Mouse (Mus musculus) thymus, adult 2 months (tissue): ENCODE data around the gene Olfr119.

ENCODE experiments used
- CTCF ChIP-seq: fragments of 200-500 bp; IDR thresholded peaks from 2 replicates; pipeline ENCODE4 v1.5.1; 2012; ENCODE audit warnings: mild to moderate bottlenecking, control low read depth, low read length, moderate library complexity, borderline replicate concordance; ENCODE audit not compliant: control insufficient read depth, poor library complexity, insufficient read depth; ENCODE audit errors: extremely low read depth
- POLR2A ChIP-seq: fragments of 200-500 bp; IDR thresholded peaks from 2 replicates; pipeline ENCODE4 v1.6.1; 2012; ENCODE audit warnings: mild to moderate bottlenecking, low read length, control low read depth, moderate library complexity; ENCODE audit not compliant: control insufficient read depth, poor library complexity, insufficient read depth; ENCODE audit errors: extremely low read depth

DNA sequence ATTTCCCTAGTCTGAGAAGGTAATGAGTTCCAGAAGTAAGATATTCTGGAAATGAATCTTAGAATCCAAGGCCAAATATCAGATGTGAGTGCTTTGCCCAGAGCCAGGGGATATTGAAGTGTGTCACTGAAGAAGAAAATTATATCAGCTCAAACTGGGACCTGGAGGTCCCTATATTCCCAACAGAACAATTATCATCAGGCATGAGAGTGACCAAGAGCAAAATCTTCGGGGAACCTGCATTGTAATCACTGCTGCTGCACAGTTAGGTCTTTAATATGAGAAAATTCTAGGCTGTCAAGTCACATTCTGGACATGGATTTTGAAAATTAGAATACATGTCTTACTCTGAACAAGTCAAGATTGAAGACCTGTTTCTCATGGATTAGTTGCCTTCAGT lies 32.7 kb upstream of the Olfr119 start, which contains the start of gene Olfr117:
- TF ChIP-seq POLR2A, result no peak
- TF ChIP-seq CTCF, result no peak
